Mouse (Mus musculus): ENCODE measurements at regions not wholly inside any gene's neighbourhood (a gene's known extent, or its start where the extent isn't known, plus 50 kb on each side); places are given as distances from the start of the nearest gene placed in this dataset.

DNA sequence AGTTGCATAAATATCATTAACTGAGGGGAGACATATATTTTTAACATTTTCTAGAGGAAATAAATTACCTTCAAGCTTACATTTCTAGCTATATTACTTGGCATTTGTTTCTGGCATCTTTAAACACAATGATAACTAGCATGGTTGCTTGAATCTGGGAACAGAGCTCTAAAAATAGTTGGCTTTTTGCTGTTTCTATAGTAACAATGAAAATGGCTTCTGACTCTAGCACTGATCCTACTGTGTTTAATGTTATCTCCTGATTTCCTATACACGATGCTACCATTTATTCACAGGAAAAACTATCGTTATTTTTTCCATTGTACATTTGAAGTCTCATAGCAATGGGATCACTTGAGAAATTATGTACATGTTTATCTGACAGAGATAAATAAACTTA, 108.4 kb upstream of the Rgs18 start:
- TF ChIP-seq POLR2A (IDR thresholded peaks at IDR 0.05; ENCODE audit: borderline replicate concordance, low read depth, low read length) (no peak), CTCF (IDR thresholded peaks at IDR 0.05; ENCODE audit: low read depth, low read length) (no peak)

All from bone marrow macrophage, adult 2 months (primary cell).